Mouse (Mus musculus) kidney, adult 9 months (tissue): Measurements from ENCODE around the gene Eml6.
A peak's percentile ranks its signal among the peaks of the same experiment; 100 is the strongest.
"Not testable (repeated sequence)": the region's sequence is repeated elsewhere in the genome, so short reads cannot be mapped to it uniquely, and the experiment has no call there.

Experiments
- DNase-seq: peaks from one replicate; pipeline ENCODE4 v3.0.0; 2022

The Eml6 gene

DNA sequence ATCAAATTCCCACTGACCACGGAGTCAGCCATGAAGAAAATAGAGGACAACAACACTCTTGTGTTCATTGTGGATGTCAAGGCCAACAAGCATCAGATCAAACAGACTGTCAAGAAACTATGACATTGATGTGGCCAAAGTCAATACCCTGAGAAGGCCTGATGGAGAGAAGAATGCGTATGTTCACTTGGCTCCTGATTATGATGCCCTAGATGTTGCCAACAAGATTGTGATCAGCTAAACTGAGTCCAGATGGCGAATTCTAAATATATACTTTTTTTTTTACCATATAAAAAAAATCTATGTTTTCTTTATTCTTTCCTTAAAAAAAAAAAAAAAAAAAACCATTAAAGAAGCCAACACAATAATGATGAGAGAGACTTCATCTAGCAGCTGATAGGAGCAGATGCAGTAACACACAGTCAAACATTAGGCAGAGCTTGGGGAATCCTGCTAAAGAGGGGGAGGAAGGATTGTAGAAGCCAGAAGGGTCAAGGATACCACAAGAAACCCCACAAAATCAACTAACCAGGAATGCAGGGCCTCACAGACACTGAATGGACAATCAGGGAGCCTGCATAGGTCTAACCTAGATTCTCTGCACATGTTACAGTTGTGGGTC lies 185.1 kb downstream of the Eml6 start:
- no peak for DNase-seq

DNA sequence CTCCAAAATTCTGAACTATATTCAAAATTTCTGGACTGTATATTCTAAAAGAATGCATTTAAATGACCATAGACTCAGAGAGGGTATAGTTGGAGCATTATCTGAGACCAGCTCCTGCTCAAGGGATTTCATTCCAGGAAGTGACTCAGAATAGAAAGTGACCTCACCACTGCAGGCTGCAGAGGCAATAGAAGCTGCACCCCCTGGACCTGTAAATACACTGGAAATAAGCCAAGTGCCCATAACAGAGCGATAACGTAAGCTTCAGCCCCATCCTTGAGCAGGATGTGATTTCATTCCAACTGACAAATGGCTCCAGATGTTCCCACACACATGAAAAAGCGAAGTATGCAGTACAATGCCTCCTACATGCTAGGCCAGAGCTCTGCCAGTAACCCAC lies 186.1 kb downstream of the Eml6 start:
- DNase-seq: peak; percentile 56

DNA sequence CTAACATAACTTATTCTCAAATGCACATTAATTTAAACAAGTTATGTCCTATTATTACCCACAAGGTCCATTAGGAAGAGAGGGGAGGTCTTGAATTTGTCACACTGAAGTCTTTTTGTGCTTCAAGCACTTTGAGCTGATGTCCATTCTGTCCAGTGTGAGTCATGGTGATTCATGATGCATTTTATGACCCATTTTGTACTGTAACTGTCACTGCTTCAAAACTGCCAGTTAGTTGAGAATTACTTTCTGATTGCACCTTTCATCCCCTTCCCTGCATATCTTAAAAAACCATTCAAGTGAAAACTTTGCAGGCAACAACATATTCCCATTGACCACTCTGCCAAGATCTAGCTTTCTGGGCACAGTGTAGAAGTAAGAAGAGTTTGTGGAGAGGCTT lies 188.8 kb downstream of the Eml6 start:
- DNase-seq: no peak

DNA sequence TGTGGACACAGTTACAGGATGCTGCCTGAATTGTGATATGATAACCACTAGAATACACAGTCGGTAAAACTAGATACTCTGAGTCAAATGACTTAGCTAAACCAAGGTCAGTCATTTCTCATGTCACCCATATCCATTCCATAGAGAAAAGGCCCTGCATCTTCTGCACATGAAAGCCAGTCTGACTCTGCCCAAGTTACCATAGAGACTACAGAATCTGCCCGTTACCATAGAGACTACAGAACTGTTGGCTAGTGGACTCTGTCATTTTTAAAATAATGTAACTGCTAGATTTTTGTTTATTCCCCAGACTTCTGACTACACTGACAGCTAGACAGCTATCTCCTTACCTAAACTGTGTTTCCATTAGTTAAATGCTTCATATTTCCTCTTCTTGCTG lies 198.1 kb downstream of the Eml6 start:
- no peak for DNase-seq

DNA sequence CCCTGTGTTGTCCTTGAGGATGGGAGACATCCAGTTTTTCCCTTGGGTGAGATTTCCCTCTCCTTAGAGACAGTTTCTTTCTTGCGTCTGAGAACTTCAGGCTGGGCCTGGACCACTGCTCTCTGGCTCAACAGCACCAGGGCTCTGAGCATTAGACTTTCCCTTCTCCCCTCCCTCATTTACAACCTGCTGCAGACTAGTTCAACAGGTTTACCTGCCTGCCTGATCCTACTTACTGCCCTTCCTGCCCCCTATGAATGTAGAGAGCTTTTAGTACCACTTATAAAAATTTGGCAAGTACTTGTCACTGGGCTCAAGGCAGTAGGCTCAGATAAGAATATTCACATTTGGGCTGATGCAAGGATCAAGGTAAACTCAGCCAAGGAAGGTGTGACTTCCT lies 199.8 kb downstream of the Eml6 start:
- DNase-seq: no peak

DNA sequence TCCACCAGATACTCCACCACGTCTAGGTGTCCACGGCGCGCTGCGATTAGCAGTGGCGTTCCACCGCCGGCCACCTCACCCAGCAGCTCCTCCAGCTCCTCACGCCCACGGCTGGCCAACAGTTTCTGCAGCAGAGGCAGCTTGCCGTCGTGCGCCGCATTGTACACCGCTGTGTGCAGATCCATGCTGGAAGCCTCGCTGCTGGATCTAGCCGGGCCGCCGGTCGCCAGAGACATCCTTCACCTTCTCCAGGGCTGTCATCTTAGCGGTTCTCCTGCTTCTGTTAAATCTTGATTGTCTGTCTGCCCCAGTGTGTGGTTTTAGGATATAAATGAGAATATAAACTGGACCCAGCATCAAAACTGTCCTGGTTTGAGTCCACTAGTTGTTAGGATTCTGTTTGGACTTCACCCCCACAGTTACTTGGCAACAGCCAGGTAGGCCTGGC lies 200.5 kb downstream of the Eml6 start, which contains the start of gene 4931440F15Rik:
TSS of gene 4931440F15Rik (minus strand) at position 398 of the 448 bp plus-strand sequence.
- not testable (repeated sequence) for DNase-seq

DNA sequence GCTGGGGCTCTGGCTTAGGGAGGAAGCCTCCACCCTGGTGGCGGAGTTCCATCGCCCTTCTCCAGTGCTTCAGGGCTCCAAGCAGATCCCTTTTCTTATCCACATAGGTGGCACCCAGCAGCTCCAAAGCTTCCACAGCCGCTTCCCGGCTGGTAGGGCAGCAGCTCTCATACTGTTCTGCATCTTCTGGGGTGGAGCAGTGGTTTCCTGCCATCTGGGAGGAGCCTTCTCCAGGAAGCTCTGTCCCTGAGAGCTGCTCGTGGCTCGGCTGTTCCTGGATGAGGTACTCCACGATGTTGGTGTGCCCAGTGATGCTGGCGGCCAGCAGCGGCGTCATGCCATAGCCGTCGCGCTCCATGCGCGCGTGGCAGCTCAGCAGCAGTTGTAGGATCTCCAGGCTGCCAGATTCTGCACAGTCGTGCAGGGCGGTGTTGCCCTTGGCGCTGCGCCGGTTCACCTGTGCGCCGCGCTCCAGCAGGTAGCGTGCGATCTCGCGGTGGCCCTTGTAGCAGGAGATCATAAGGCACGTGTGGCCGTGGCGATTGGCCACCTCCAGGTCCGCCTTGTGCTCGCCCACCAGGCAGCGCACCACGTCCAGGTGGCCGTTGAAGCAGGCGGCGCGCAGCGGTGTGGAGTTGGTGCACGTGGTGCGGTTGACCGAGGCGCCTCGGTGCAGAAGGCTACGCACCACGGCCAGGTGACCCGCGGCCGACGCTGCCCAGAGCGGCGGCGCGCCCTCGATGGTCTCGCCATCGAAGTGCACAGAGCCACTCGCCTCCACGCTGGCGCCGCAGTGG lies 201.2 kb downstream of the Eml6 start:
- DNase-seq: not testable (repeated sequence)

DNA sequence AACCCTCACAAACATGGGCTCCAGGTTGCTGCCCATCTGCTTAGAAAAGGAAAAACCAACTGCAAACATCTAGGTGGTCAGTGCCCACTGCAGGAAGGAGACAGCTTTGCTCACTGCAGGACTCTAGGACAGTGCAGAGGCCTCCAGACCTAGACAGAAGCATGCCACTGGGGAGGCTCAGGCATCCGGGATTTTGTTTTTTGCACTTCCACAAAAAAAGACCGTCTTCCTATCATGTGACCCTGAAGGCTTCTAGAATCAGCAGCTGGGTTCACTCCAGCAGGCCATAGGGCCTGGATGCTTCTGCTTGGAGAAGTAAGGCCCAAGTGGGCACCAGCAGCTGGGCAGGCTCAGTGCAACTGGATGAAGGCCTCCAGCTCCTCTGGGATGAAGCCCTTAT lies 202.7 kb downstream of the Eml6 start:
- no peak for DNase-seq

DNA sequence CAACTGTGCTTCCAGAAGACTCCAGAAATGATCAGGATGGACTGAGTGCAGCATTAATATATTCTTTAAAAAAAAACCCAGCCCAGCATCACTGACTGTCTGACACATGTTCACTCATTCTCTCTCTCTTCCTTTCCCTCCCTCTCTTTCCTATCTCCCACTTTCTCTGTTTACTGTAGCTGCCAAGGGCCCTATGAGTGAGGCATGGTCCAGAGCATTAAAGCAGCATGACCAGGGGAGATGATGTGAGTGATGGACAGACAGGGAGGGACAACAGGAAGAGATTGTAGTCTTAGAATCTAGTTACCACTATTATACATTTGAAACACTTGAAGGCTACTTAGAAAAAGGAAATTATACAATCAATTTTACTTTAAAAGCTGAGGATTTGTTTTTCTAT lies 210.2 kb downstream of the Eml6 start:
- DNase-seq: no peak

DNA sequence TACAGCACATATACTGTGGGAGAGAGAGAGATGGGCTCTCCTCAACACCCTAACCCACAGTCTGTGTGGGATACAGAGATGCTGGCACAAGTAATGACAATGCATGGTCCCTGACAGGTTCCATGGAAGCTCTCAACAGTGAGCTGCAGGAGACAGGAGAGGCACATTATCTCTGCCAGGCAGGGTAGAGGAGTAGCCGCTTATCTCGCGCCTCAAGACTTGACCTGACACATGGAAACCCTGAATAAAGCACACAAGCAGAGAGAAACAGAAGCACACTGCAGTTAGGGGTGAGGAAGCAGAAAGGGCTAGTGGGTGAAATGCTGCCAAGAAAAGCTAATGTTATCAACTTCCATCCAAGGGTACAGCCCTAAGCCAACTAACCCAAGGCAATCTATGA lies 210.6 kb downstream of the Eml6 start:
- DNase-seq: no peak

DNA sequence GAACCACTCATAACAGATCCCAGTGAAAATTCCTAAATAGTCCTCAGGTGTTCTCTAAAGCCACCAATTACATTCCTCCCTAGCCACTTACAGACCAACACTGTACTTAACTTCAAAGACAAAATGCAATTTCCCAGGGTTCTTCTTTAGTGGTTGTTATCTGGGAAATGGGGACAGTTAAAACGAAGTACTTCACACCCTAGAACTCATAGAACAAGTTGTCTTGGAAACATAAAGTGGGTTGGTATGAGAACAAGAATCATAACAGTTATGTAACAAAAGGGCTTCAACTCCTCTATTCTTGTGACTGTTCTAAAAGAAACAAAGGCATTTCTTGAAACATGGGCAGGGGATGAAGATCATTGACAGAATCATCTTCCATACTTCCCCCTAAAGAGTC lies 212.6 kb downstream of the Eml6 start:
- DNase-seq: no peak

DNA sequence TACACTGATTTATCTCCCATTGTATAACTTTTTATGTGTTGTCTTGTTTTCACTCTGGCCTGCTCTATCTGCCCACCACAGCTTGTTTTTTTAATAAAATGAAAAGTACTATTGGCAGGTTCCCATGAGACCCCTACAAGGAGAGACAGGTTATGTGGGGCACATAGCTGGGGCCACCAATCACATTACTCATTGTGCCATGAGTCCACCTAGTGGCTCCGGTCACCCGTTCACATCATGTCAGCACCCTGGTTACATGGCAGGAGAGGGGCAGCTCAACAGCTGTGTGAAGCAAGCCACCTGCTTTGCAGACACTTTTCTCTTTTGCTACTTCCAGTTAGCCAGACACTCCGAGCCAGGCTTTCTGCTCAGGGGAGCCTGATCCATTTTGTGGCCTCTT lies 213.4 kb downstream of the Eml6 start:
- DNase-seq: no peak

DNA sequence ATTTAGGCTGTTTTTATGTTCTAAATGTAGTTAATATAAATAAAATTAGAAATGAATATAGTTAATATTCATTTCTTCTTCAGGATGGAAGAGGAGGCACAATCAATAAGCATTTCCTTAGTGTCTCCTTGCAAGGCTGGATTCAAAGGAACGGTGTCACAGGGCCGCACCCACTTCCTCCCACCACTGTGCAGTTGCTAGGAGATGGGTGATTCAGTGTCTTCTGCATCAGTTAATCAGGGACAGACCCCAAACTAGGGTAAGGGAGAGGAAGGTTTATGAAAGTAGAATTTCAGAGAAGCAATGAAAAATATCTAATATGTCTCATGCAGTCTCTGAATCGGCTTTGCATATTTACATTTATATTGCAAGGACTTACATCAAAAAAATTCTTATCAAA lies 215.5 kb downstream of the Eml6 start:
- no peak for DNase-seq

DNA sequence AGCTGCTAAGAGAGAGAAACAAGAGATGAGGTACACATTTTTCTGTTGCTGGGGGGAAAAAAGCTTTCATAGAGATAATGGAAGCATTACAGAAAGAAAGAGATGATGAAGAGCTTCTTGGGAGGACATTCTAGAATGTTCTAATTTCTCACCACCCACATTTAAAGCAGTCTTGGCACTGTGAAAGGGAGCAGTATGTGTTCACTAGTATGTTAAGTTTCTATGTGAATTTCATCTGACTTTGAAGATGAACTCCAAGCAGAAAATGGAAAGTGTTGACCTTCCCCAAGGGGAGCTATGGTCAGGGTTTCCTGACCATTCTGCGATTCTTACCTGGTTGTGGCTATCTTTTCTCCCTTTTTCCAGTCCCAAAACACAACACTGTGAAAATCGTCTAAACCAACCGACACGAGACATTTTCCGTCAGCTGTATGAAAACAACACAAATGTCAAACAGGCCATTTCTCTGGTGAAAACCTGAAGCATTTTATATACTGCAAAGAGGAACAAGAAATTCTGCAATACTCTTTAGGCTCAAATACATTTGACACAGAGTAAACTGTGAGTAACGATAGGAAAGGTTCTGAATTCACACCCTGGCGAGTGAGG lies 216.7 kb downstream of the Eml6 start:
- DNase-seq: no peak

DNA sequence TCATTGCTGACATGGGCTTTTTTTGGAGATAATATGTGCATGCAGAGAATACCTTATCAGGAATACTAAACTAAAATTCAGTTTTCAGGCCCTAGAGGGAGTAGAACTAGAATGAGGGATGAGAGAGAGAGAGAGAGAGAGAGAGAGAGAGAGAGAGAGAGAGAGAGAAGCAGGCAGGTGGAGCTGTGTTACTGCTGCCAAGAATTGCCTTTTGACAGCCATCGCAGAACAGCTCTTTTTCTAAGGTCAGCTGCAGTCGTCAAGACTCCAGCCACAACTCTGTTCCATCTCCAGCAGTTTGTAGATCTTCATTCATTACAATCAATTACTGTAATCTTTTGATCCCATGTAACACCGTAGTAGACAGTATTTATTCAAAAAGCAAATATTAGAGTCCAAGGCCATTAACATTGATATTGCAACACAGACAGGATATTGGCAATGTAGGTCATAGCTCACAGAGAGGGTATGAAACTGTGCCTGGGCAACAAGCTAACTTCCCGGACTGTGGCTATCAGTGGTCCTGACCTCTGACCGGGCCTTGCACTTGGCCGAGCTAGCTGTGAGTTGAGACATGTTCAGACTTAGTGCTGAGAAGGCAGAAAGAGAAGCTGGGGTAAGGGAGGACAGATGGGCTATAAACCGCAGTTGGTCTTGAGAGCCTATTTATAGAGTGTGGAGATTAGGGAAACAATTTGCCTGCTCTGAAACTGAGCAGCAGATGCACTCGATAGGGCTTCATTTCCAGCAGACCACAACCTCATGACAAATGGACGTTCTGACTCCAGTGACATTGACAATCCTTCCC lies 217.5 kb downstream of the Eml6 start:
- DNase-seq: peak; percentile 16

DNA sequence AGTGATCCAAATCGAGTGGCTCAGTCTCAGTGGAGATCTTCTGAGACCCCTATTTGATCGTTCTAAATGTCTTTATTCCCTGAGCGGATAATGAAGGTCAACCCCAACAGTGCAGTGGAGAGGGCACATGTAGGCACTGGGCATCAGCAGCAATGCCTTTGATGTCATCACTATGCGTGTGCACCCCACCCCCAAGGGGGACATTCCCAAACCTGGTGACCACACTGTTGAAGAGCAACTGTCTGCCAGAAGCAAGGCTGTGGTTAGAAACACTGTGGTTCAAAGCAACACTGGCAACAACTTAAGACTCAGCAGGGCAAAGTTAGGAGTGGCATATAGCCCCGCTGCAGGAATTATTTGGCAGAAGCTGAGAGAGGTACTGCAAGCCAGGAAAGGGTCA lies 218.5 kb downstream of the Eml6 start:
- no peak for DNase-seq

DNA sequence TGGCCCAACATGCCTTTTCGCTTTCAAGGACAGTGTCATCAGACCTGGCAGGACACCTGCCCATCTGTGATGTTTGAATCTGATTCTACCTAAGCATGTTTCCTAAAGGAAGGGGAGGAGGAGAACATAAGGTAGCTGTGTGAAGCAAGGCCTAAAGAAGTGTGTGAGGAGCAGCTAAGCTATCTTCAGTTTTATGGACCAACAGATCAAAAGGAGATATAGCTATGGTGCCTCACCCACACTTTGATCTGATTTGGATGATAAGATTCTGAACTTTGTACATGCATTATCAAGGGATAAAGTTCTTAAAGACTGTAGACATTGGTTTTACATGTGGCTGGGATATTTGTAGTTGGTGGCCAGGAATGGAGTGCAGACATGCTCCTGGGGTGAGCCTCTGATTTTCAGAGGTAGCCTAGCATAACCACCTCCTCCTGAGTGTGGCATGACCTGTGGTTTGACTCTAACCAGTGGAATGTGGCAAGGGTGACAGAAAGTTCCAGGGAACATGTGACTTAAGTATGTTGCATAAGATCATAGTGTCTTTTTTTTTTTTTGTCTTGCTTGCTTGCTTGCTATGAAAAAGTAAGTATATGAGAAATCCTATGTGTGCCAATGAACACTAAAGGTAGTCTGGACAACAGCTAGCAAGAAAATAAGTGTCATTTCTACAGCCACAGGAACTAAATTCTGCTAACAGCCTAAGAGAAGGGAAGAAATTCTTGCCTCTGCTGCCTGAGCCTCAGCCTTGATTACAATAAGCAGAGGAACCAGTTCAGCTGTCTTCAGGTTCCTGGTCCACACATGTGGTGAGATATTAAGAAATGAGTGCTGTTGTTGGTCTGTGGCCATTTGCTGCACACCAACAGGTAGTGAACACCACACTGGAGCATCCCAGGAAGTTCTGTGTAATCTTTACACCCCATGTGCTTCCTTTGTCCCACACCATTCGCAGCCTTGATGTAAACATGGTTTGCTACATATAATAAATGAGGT lies 224.1 kb downstream of the Eml6 start:
- DNase-seq: peak; percentile 21

DNA sequence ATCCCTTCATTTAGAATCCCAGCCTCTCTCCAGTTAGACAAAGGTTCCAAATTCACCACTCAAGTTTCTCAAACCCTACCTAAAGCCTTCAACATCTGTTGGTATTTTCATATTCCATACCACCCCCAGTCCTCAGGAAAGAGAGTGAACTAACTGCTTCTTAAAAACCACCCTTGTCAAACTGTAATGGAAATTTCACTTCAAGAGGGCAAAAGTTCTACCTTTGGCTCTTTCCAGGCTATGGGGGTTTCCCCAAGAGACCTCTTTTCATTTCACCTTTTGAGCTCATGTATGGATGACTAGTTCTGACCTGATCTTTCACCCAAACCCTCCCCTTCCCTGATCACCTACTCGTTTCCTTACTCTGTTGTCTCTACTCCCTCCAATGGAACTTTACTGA lies 226.0 kb downstream of the Eml6 start:
- DNase-seq: no peak

DNA sequence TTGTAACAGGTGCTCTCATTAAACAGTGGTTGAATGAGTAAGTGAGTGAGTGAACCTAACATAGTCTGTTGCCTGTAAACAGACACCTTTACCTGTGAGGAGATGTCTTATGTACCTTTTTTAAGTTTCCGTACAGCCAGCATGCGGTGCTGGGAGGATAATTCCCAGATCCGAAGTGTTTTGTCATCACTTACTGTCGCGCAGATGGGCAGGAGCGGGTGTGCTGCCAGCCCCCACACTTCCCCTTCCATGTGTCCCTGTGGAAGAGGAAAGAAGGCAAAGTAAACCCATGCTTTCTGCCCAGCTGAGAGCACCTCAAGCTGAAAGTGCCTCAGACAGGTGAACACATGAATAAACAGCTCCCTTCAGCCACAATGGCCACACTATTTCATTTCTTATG lies 230.7 kb downstream of the Eml6 start:
- no peak for DNase-seq

DNA sequence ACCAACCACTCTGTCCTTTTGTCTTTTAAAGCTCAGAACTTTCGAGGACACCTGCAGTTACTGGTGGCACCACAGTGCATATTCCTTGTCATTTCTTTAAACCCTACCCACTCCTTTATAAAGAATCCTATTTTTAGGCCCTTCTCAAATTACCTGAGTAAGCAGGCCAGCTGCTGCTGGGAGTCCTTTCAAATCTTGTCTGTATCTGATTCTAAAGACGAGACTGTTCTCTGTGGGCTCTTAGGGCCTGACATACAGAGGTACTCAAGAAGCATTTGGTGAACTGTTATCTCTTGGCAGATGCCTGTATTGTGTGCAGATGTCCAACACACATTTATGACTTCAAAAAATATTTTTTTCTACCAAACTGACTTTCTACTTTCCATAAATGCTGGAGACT lies 231.4 kb downstream of the Eml6 start:
- no peak for DNase-seq

DNA sequence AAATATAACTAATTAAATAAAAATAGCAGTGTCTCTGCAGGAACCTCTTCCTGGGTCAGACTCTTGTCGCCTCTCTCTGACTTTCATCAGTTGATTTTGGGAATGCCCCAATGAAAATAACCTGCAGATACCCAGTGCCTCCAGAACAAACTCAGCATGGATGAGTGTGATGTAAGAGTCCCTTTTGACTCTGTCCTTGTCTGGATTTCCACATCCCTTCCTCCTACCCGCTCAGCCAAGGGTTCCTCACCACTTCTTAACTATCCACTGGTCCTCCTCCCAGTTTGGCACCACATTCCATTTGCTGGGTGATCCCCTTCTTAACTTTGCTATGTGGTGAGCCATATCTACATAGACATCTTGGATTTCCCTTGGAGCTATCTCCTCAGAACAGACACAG lies 235.0 kb downstream of the Eml6 start:
- DNase-seq: no peak
